Mouse (Mus musculus) layer of hippocampus, adult 9-10 months (tissue): ENCODE results near the gene Ebf4.

ENCODE experiments used
- DNase-seq: peaks from one replicate; pipeline ENCODE4 v3.0.0; 2022; ENCODE audit warnings: low spot score

Ebf4 gene

DNA sequence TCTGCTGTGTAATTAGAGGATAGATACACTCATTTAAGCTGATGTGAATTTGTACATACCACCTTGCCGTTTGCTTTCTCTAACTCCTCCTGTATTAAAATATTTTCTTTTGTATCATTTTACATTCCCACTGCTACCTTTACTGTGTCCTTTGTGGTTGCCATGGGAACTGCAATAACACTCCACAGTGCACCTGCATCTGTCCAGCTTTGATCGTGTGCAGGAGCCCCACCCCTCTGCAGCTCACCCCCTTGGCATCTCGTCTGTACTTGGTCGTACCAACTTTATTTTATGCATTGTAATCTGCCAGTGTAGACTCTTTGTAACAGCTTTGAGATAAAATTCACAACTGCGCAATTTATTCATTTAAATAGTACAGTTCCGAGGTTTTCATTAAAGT, 88.9 kb downstream of the Ebf4 start:
- no peak for DNase-seq

DNA sequence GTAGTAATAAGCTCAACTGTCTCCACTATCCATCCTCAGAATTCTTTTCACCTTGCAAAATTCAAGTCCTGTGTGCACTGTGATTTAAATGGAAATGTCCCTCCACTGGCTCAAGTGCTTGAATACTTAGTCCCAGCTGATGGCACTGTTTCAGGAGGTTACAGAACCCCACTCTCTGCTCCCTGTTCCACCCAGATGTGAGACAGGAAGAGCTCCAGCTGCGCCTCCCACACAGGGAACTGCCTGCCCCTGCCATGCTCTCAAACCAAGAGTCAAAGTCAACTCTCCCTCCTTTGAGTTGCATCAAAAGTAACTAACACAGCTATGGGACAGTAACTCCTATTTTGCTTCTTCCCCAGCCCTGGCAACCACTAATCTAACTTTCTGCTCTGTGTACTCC, 91.2 kb downstream of the Ebf4 start:
- DNase-seq: no peak

- no peak for DNase-seq
These were observed 93.8 kb downstream of the Ebf4 start for GRCm38 (mm10) chr2:130388796-130389195.

DNA sequence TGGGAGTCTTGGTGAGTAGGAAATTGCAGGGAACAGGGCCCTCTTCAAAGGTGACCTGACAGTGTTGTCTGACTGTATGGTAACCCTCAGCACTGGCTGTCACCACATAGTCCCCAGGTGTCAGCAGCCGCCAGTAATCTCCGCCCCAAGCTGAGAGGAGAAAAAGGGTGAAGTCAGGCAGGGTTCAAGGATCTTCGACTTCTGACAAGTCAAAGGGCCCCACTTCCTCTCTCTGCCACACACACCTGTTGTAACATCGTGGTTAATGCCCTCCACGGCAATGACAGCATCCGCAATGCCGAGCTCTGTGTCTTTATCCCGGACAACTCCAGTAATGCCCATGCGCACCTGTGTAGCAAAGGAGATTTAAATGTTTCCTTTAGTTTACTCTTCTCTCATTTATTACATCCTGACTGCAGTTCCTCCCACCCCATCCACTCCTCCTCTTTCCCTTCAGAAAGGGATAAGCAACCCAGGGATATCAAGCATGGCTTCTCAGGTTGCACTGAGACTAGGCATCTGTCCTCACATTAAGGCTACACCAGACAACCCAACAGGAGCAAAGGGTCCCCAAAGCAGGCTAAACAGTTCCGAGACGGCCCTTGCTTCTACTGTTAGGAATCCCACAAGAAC, 96.1 kb downstream of the Ebf4 start:
- no peak for DNase-seq

GRCm38 (mm10) chr2:130392836-130393235, 97.9 kb downstream of the Ebf4 start:
- no peak for DNase-seq

GRCm38 (mm10) chr2:130395696-130396095, 100.7 kb downstream of the Ebf4 start:
- DNase-seq: no peak

DNA sequence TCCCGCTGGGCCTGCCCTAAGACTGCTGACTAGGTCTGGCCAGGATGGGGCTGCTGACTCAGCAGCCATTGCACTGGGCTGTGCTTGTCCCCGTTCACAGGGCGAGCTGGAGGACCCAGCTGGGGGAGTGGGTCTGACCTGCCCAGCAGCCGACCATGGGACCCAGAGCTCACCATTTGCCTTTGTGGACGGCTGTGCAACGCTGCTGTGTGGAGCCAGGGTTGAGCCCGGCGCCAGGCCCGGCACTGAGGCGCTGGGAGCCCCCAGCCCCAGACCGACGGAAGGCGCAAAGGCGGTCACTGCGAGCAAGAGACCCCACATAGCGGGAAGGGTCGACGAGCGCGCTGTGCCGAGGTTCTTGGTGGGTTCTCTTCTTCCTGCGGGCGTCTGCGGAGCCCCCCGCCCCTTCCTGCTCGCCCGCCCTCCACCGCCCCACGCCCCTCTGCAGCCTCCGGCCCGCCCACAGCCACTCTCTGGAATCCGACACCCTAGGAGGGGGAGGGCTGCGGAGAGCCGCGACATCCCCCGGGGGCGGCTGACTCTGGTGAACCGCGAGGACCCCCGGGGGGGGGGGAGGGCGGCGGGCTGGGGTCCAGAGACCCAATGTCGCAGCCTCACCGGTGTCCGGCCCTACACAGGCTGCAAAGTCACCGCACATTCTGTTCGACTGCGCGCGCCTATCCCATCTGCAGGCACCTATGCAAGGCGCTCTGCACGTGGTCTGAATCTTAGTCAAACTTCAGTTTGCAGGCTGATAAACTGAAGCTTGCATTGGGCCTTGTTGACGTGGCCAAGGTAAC, 102.4 kb downstream of the Ebf4 start, which contains the start of gene Cpxm1:
Gene Cpxm1 (minus strand): TSS at position 389 of the 800 bp plus-strand sequence.
- no peak for DNase-seq

DNA sequence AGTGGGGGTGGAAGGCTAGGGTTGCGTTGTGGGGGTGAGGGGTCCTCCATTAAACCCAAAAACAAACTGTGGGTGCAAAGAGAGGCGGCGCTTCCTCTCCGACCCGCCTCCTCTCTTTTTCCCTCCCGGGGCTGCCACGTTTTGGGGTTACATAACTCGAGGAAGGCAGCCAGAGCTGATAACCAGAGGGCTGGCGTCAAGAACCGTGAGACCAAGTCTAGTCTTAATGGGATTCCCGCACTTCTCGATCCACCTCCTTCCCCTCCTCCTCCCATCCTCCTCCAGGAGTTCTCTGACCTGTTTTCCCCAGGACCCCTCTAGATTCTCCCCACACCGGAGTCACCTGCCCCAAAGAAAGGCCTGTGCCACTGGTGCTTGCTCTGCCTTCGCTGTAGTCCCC, 103.1 kb downstream of the Ebf4 start:
- DNase-seq: no peak

DNA sequence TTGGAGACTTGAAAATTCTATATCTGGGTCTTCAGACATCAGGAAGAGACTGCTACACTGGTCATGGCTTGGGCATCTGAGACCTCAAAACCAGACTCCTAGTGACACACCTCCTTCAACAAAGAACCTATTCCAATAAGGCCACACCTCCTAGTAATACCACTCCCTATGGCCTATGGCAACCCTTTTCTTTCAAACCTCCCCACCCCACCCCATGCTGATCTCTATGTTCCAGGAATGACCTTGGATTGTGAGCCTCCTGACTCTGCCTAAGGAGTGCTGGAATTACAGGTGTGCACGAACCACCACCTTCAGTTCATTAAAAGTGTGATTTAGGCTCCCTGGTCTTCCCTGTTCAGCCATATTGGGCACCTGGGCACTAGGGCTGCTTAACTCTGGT, 105.1 kb downstream of the Ebf4 start:
- DNase-seq: no peak

DNA sequence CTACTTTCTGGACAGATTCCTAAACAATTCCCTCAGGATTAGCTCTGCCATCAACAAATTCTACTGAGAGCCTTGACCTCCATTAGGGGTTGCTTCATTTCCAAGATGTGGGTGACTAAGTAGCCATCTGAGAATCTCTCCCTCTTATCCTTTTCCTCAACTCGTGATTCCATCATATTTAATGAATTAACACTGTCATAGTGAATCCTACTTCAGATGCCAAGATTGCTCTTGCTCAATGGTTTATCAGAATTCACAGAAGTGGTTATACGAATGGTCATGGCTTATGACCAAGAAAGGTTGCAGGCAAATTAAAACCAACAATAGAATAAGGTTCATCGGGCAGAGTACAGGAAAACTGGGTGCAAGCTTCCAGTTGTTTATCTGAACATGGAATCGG, 106.9 kb downstream of the Ebf4 start:
- DNase-seq: no peak

DNA sequence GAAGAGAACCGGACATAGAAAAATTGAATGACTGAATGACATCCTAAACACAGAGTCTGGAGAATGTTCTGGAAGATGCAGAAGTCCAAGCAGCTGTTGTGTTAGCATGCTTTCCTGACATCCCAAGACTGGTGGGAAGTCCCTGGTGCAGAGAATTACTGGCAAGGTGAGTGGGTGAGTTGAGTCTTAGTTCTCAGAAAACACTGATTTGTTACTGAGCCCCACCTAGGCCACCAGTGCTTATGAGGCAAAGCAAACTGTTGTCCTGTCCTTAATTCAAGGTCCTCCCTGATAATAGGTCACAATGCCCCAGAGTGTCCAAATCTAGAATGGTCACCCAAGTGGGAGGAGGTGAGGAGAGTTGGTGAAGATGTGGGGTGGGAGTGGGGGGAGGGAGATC, 110.0 kb downstream of the Ebf4 start, which contains the start of the genes Gm28372 and 1700020A23Rik:
Gene Gm28372 (plus strand): TSS at position 301 of the 400 bp plus-strand sequence.
Gene 1700020A23Rik (plus strand): TSS at position 321 of the 400 bp plus-strand sequence.
- DNase-seq: no peak

DNA sequence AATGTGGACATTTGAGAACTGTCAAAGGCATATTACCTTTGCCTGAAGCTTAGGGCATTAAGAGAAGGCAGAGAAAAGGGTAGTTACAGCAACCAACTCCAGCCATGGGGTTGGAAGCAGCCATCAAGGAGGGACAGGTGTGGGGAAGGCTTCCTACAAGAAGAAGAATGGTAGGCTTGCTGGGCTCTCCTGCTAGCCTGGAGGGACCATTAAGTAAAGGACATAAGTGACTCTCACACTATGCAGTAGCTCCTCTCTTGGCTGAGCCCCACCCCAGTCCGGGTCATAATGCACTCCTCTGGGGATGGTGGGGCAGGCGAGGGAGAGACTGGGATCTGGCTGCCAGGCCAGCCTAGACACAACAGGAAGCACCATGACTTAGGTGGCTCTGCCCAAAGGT, 111.2 kb downstream of the Ebf4 start, which contains the start of gene Tmem239:
Gene Tmem239 (plus strand): TSS at position 301 of the 400 bp plus-strand sequence.
- DNase-seq: no peak

DNA sequence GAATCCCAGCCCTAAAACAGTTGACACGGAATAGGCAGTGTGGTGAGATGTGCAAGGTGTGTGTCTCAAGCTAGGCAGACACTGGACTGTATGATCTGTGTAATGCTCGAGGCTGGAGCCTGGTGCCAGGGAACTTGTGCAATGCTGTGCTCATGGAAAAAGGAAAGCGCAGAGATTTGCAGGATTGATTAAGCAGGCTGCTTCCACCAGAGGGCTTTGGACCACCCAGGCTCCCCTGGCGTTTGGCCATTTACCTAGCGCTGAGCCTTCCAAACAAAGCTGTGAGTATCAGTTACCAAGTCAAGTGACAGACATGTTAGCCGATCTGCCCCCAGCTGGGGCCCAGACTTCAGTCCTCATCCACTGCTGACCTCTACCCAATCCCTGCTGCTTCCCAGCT, 113.2 kb downstream of the Ebf4 start:
- no peak for DNase-seq

GRCm38 (mm10) chr2:130411558-130412495, 116.9 kb downstream of the Ebf4 start:
- peak; percentile 77 for DNase-seq

- no peak for DNase-seq
These were observed 117.8 kb downstream of the Ebf4 start for GRCm38 (mm10) chr2:130412775-130413174.

GRCm38 (mm10) chr2:130414094-130414856, 119.3 kb downstream of the Ebf4 start:
- DNase-seq: no peak
